Mouse (Mus musculus) limb, embryonic 10.5 days (tissue): ENCODE results near the gene Tspan11. TPM values are rescaled to one million over a fixed set of nuclear protein-coding genes. Genes with fewer than 3 reads are reported as not detected.
A peak's percentile ranks its signal among the peaks of the same experiment; 100 is the strongest.

ENCODE experiments used
- DNase-seq: peaks from one replicate; pipeline ENCODE4 v3.0.0-alpha.2; 2017; ENCODE audit warnings: low spot score
- H3K27ac ChIP-seq: fragments of 300-500 bp; sonication (generic); 2 replicates; pipeline ENCODE4 v1.5.1; 2016; ENCODE audit warnings: mild to moderate bottlenecking
- H3K27me3 ChIP-seq: fragments of 300-500 bp; sonication (generic); 2 replicates; pipeline ENCODE4 v1.6.1; 2016; ENCODE audit warnings: low read depth, mild to moderate bottlenecking; ENCODE audit not compliant: poor library complexity, severe bottlenecking
- H3K36me3 ChIP-seq: fragments of 300-500 bp; sonication (generic); 2 replicates; pipeline ENCODE4 v1.6.1; 2016; ENCODE audit warnings: mild to moderate bottlenecking, moderate library complexity
- H3K4me1 ChIP-seq: fragments of 300-500 bp; sonication (generic); 2 replicates; pipeline ENCODE4 v1.6.1; 2016
- H3K4me3 ChIP-seq: fragments of 300-500 bp; sonication (generic); 2 replicates; pipeline ENCODE4 v1.5.1; 2016; ENCODE audit warnings: mild to moderate bottlenecking, moderate library complexity
- H3K9me3 ChIP-seq: fragments of 300-500 bp; sonication (generic); replicated peaks from 2 replicates; pipeline ENCODE4 v1.6.1; 2016; ENCODE audit warnings: mild to moderate bottlenecking
- WGBS: fragments of 180-500 bp; shearing (Covaris S2); methylation state at CpG from one replicate; pipeline ENCODE4 v1.1.7; 2016; 5-methylcytosine and 5-hydroxymethylcytosine counted together
- polyA plus RNA-seq: library from polyadenylated mRNA; unstranded; fragments of >200 nt; fragmentation: Nextera tagmentation; extraction: Ambion mirVana; gene quantifications from 2 replicates; pipeline ENCODE4 v1.2.1, GENCODE M21; 2016

The Tspan11 gene
- polyA plus RNA-seq, 1 experiment from 2014 or later: 9.2 TPM

- WGBS: 90% methylated on average over 7 of the region's 7 CpGs
- H3K4me1 ChIP-seq: no peaks in the 10 kb centered on the region
- no peak overlapping the region for H3K27ac ChIP-seq
- no peaks in the 10 kb centered on the region for H3K27me3 ChIP-seq
- no peak overlapping the region for H3K4me3 ChIP-seq
- no peaks in the 10 kb centered on the region for H3K36me3 ChIP-seq
- H3K9me3 ChIP-seq: no peaks in the 10 kb centered on the region
- no peak for DNase-seq
Observed at GRCm38 (mm10) chr6:127949885-127950284, 62.5 kb downstream of the Tspan11 start.

- DNase-seq: no peak
- Histone ChIP-seq H3K36me3 (no peaks in the 10 kb centered on the region), H3K27ac (no peak overlapping the region), H3K9me3 (no peaks in the 10 kb centered on the region), H3K4me3 (no peak overlapping the region), H3K4me1 (no peaks in the 10 kb centered on the region), H3K27me3 (no peaks in the 10 kb centered on the region)
- WGBS: 88% methylated on average over 4 of the region's 4 CpGs
Observed at GRCm38 (mm10) chr6:127953071-127953470, 65.7 kb downstream of the Tspan11 start.

- H3K36me3 ChIP-seq: no peaks in the 10 kb centered on the region
- H3K4me1 ChIP-seq: no peaks in the 10 kb centered on the region
- H3K27ac ChIP-seq: no peak overlapping the region
- no peak overlapping the region for H3K4me3 ChIP-seq
- H3K27me3 ChIP-seq: no peaks in the 10 kb centered on the region
- DNase-seq: no peak
- 89% methylated on average over 5 of the region's 5 CpGs for WGBS
- no peaks in the 10 kb centered on the region for H3K9me3 ChIP-seq
Observed at GRCm38 (mm10) chr6:127956172-127956571, 68.8 kb downstream of the Tspan11 start.

GRCm38 (mm10) chr6:127960203-127960602 lies 72.8 kb downstream of the Tspan11 start:
- Histone ChIP-seq H3K4me3 (no peak overlapping the region), H3K27ac (no peak overlapping the region), H3K9me3 (no peaks in the 10 kb centered on the region), H3K4me1 (no peaks in the 10 kb centered on the region), H3K36me3 (peaks cover 36% of the 10 kb centered on the region), H3K27me3 (no peaks in the 10 kb centered on the region)
- WGBS: 96% methylated on average over 1 of the region's 1 CpGs
- no peak for DNase-seq

- H3K27me3 ChIP-seq: no peaks in the 10 kb centered on the region
- peaks cover 18% of the 10 kb centered on the region; the same call in 1 of the 2 replicates for H3K4me1 ChIP-seq
- no peak overlapping the region for H3K27ac ChIP-seq
- 55% methylated on average over 8 of the region's 8 CpGs for WGBS
- no peak overlapping the region for H3K4me3 ChIP-seq
- DNase-seq: no peak
- no peaks in the 10 kb centered on the region for H3K9me3 ChIP-seq
- peaks cover 52% of the 10 kb centered on the region for H3K36me3 ChIP-seq
Observed at GRCm38 (mm10) chr6:127965497-127965896, 78.1 kb downstream of the Tspan11 start.

- H3K4me3 ChIP-seq: no peak overlapping the region
- no peaks in the 10 kb centered on the region for H3K9me3 ChIP-seq
- peaks cover 21% of the 10 kb centered on the region for H3K36me3 ChIP-seq
- no peak overlapping the region for H3K27ac ChIP-seq
- H3K27me3 ChIP-seq: no peaks in the 10 kb centered on the region
- no peak for DNase-seq
- H3K4me1 ChIP-seq: peaks cover 49% of the 10 kb centered on the region
- WGBS: 68% methylated on average over 7 of the region's 7 CpGs
Observed at GRCm38 (mm10) chr6:127969709-127970108, 82.3 kb downstream of the Tspan11 start.

GRCm38 (mm10) chr6:127970120-127970519 lies 82.7 kb downstream of the Tspan11 start:
- Histone ChIP-seq H3K9me3 (no peaks in the 10 kb centered on the region), H3K4me1 (peaks cover 53% of the 10 kb centered on the region), H3K36me3 (peaks cover 17% of the 10 kb centered on the region), H3K4me3 (no peak overlapping the region), H3K27ac (no peak overlapping the region), H3K27me3 (no peaks in the 10 kb centered on the region)
- peak; percentile 92 for DNase-seq
- 7% methylated on average over 7 of the region's 7 CpGs for WGBS

GRCm38 (mm10) chr6:127970848-127971247 lies 83.5 kb downstream of the Tspan11 start:
- H3K27ac ChIP-seq: 0 out of 2 replicates have a peak overlapping the region, but pooled peaks have one; percentile 14
- peaks cover 58% of the 10 kb centered on the region for H3K4me1 ChIP-seq
- H3K4me3 ChIP-seq: no peak overlapping the region
- H3K27me3 ChIP-seq: no peaks in the 10 kb centered on the region
- no peaks in the 10 kb centered on the region for H3K9me3 ChIP-seq
- no peak for DNase-seq
- peaks cover 11% of the 10 kb centered on the region for H3K36me3 ChIP-seq
- WGBS: 66% methylated on average over 5 of the region's 5 CpGs

- 78% methylated on average over 5 of the region's 5 CpGs for WGBS
- peaks cover 51% of the 10 kb centered on the region for H3K4me1 ChIP-seq
- no peak overlapping the region for H3K4me3 ChIP-seq
Observed at GRCm38 (mm10) chr6:127971931-127972330, 84.5 kb downstream of the Tspan11 start.

GRCm38 (mm10) chr6:127973553-127973952 lies 86.2 kb downstream of the Tspan11 start:
- H3K27ac ChIP-seq: peak overlapping the region; percentile 48; the same call in 1 of the 2 replicates
- WGBS: 50% methylated on average over 6 of the region's 6 CpGs

More at GRCm38 (mm10) chr6:127971931-127972330, 84.5 kb downstream of the Tspan11 start:
- H3K9me3 ChIP-seq: no peaks in the 10 kb centered on the region
- no peak overlapping the region for H3K27ac ChIP-seq
- no peaks in the 10 kb centered on the region for H3K36me3 ChIP-seq
- no peak for DNase-seq
- H3K27me3 ChIP-seq: no peaks in the 10 kb centered on the region

GRCm38 (mm10) chr6:127974000-127974399 lies 86.6 kb downstream of the Tspan11 start:
- H3K27ac ChIP-seq: peak overlapping the region; percentile 48; the same call in 1 of the 2 replicates
- H3K9me3 ChIP-seq: no peaks in the 10 kb centered on the region
- H3K4me1 ChIP-seq: peaks cover 62% of the 10 kb centered on the region
- 58% methylated on average over 9 of the region's 9 CpGs for WGBS
- H3K4me3 ChIP-seq: no peak overlapping the region
- no peaks in the 10 kb centered on the region for H3K27me3 ChIP-seq
- H3K36me3 ChIP-seq: no peaks in the 10 kb centered on the region
- no peak for DNase-seq

More at GRCm38 (mm10) chr6:127973553-127973952, 86.2 kb downstream of the Tspan11 start:
- no peaks in the 10 kb centered on the region for H3K36me3 ChIP-seq
- no peaks in the 10 kb centered on the region for H3K27me3 ChIP-seq
- DNase-seq: no peak
- H3K4me3 ChIP-seq: no peak overlapping the region
- peaks cover 57% of the 10 kb centered on the region for H3K4me1 ChIP-seq
- no peaks in the 10 kb centered on the region for H3K9me3 ChIP-seq

- WGBS: 77% methylated on average over 6 of the region's 6 CpGs
- Histone ChIP-seq H3K27me3 (no peaks in the 10 kb centered on the region), H3K27ac (no peak overlapping the region), H3K4me1 (peaks cover 74% of the 10 kb centered on the region), H3K36me3 (no peaks in the 10 kb centered on the region), H3K4me3 (no peak overlapping the region), H3K9me3 (no peaks in the 10 kb centered on the region)
- DNase-seq: no peak
Observed at GRCm38 (mm10) chr6:127976695-127977094, 89.3 kb downstream of the Tspan11 start.

- Histone ChIP-seq H3K4me3 (no peak overlapping the region), H3K9me3 (no peaks in the 10 kb centered on the region), H3K27me3 (no peaks in the 10 kb centered on the region), H3K36me3 (no peaks in the 10 kb centered on the region), H3K4me1 (peaks cover 61% of the 10 kb centered on the region), H3K27ac (peak overlapping the region; percentile 42; the same call in 1 of the 2 replicates)
- DNase-seq: no peak
- 73% methylated on average over 20 of the region's 20 CpGs for WGBS
Observed at GRCm38 (mm10) chr6:127978941-127979340, 91.6 kb downstream of the Tspan11 start.

- H3K36me3 ChIP-seq: 0 out of 2 replicates have a peak, but pooled peaks cover 2% of the 10 kb centered on the region
- peaks cover 53% of the 10 kb centered on the region for H3K4me1 ChIP-seq
- no peak overlapping the region for H3K27ac ChIP-seq
- no peaks in the 10 kb centered on the region for H3K9me3 ChIP-seq
- WGBS: 97% methylated on average over 5 of the region's 5 CpGs
- no peak for DNase-seq
- no peaks in the 10 kb centered on the region for H3K27me3 ChIP-seq
- no peak overlapping the region for H3K4me3 ChIP-seq
Observed at GRCm38 (mm10) chr6:127979831-127980230, 92.4 kb downstream of the Tspan11 start.
